Mouse (Mus musculus) limb, embryonic 13.5 days (tissue): ENCODE data around the gene Tdrkh. TPM values are rescaled to one million over a fixed set of nuclear protein-coding genes. Genes with fewer than 3 reads are reported as not detected.

Experiments used
- ATAC-seq: fragments of 200-750 bp; cut with Nextera tagmentation; 2 replicates; pipeline ENCODE4 v1.8.0; 2017; ENCODE audit warnings: low read depth, moderate number of reproducible peaks, moderate TSS enrichment; ENCODE audit not compliant: low FRiP score
- H3K27ac ChIP-seq: fragments of 300-500 bp; sonication (generic); 2 replicates; pipeline ENCODE4 v1.5.1; 2015; ENCODE audit warnings: inconsistent platforms, mild to moderate bottlenecking, moderate library complexity
- H3K27me3 ChIP-seq: fragments of 300-500 bp; sonication (generic); 2 replicates; pipeline ENCODE4 v1.6.1; 2015; ENCODE audit warnings: mild to moderate bottlenecking, inconsistent platforms
- H3K36me3 ChIP-seq: fragments of 300-500 bp; sonication (generic); 2 replicates; pipeline ENCODE4 v1.6.1; 2015; ENCODE audit warnings: inconsistent platforms, mild to moderate bottlenecking, moderate library complexity
- H3K4me1 ChIP-seq: fragments of 300-500 bp; sonication (generic); 2 replicates; pipeline ENCODE4 v1.6.1; 2015; ENCODE audit warnings: inconsistent platforms
- H3K4me2 ChIP-seq: fragments of 300-500 bp; sonication (generic); replicated peaks from 2 replicates; pipeline ENCODE4 v1.6.1; 2015; ENCODE audit warnings: inconsistent platforms, mild to moderate bottlenecking, moderate library complexity
- H3K4me3 ChIP-seq: fragments of 300-500 bp; sonication (generic); 2 replicates; pipeline ENCODE4 v1.5.1; 2015; ENCODE audit warnings: moderate library complexity, mild to moderate bottlenecking, inconsistent platforms
- H3K9ac ChIP-seq: fragments of 300-500 bp; sonication (generic); 2 replicates; pipeline ENCODE4 v1.6.1; 2015; ENCODE audit warnings: mild to moderate bottlenecking, inconsistent platforms
- H3K9me3 ChIP-seq: fragments of 300-500 bp; sonication (generic); 2 replicates; pipeline ENCODE4 v1.6.1; 2016; ENCODE audit warnings: inconsistent platforms
- WGBS: fragments of 180-500 bp; shearing (Covaris S2); methylation state at CpG from one replicate; pipeline ENCODE4 v1.1.7; 2015; 5-methylcytosine and 5-hydroxymethylcytosine counted together
- polyA plus RNA-seq: library from polyadenylated mRNA; unstranded; fragments of >200 nt; fragmentation: Nextera tagmentation; extraction: Ambion mirVana; gene quantifications from 2 replicates; pipeline ENCODE4 v1.2.1, GENCODE M21; 2015

Tdrkh gene
- polyA plus RNA-seq, 1 experiment from 2014 or later, result 8.9 TPM

DNA sequence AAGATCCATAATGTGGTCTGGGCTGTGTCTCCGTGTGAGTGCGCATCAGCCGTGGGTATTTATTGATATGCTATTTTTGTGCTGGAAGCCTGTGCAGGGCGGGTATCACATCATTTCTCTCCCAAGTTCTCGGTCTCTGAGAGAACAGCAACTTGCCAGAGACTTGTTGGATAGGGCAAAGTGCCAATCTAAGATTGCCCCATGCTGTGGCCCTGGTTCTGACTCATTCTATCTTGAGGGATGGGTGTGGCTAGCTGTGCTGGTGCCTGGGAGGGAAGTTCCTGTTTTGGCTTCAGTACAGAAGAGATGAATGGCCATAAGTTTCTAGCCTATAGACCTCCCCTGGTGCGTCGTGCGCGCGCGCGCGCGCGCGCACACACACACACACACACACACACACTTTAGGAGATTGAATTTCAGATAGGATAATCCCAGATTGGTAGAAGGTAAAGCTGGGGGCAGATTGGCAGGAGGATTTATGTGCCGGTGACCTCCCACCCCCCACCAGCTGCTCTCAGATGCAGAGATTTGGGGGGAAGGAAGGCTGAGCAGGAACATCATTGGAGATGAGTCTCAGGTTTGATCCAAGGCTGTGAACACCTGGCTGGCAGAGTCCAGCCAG is 69.8 kb downstream of the Tdrkh start:
- H3K36me3 ChIP-seq, result no peaks in the 10 kb centered on the region
- H3K9ac ChIP-seq, result no peak overlapping the region
- H3K9me3 ChIP-seq, result no peaks in the 10 kb centered on the region
- H3K4me2 ChIP-seq, result no peak overlapping the region
- no peak for ATAC-seq
- peaks cover 6% of the 10 kb centered on the region for H3K4me1 ChIP-seq
- 91% methylated on average over 17 of the region's 17 CpGs for WGBS
- peaks cover 41% of the 10 kb centered on the region for H3K27me3 ChIP-seq
- H3K27ac ChIP-seq, result no peak overlapping the region
- H3K4me3 ChIP-seq, result no peak overlapping the region

DNA sequence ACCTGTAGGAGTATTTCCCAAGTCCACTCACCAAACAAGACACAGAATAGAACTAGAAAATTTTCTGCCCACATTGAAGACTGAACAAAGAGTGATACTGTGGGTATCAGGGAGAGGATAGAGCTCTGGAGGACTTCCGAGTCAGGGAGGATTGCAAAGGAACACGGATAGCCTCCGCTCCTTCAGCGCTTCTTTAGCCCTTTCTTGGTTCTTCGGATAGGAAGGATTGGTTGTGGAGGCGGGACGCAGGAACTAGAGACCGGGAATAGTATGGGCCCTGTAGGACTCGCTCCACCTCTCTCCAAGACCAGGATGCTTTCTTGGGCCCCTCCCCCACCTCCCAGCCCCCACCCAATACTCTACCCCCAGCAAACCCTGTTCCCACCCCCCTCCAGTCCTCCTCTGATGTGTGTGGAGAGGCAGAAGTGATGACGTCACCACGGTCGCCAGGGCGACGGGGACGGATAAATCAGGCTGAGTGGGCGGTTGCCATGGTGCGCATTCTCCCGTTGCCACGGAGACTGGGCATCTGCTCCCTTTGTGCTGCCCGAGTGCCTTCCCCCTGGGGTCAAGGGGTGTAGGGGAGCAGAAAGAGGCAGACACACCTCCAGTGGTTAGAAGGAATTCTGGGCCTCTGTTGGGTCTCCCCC is 70.8 kb downstream of the Tdrkh start:
- Histone ChIP-seq H3K4me3 (no peak overlapping the region), H3K4me2 (no peak overlapping the region), H3K27ac (no peak overlapping the region), H3K9ac (no peak overlapping the region), H3K36me3 (no peaks in the 10 kb centered on the region), H3K4me1 (peaks cover 6% of the 10 kb centered on the region), H3K27me3 (peaks cover 30% of the 10 kb centered on the region), H3K9me3 (no peaks in the 10 kb centered on the region)
- 24% methylated on average over 20 of the region's 20 CpGs for WGBS
- ATAC-seq, result no peak

Other genes starting within 250 kb of the Tdrkh start
- gene Gm10696, start 235.1 kb upstream of the Tdrkh start, polyA plus RNA-seq, result not detected in 2 replicates
- not detected in 2 replicates for gene Gm5286, start 216.6 kb upstream of the Tdrkh start, polyA plus RNA-seq
- gene Gm4778, start 149.2 kb upstream of the Tdrkh start, polyA plus RNA-seq, result not detected in 2 replicates
- 11.2 and 11.5 TPM in 2 replicates for gene Them4, start 103.2 kb upstream of the Tdrkh start, polyA plus RNA-seq
- 2.3 and 2.4 TPM in 2 replicates for gene Them5, start 71.2 kb upstream of the Tdrkh start, polyA plus RNA-seq
- 2.5 and 3.1 TPM in 2 replicates for gene C2cd4d, start 50.8 kb upstream of the Tdrkh start, polyA plus RNA-seq
- gene Rorc, start 40.5 kb upstream of the Tdrkh start, polyA plus RNA-seq, result 0.98 and 1.0 TPM in 2 replicates
- 0.06 and 0.14 TPM in 2 replicates for gene Lingo4, start 14.8 kb upstream of the Tdrkh start, polyA plus RNA-seq
- 66.8 and 67.0 TPM in 2 replicates for gene Mrpl9, start 30.0 kb downstream of the Tdrkh start, polyA plus RNA-seq
- 0.73 and 0.94 TPM in 2 replicates for gene Oaz3, start 30.6 kb downstream of the Tdrkh start, polyA plus RNA-seq
- gene Celf3, start 65.0 kb downstream of the Tdrkh start, polyA plus RNA-seq, result 2.4 and 3.7 TPM in 2 replicates
- gene Riiad1, start 67.1 kb downstream of the Tdrkh start, polyA plus RNA-seq, result 1.8 and 2.0 TPM in 2 replicates
- 56.7 and 66.8 TPM in 2 replicates for gene Snx27, start 169.4 kb downstream of the Tdrkh start, polyA plus RNA-seq
- not detected in 2 replicates for gene Gm10972, start 229.8 kb downstream of the Tdrkh start, polyA plus RNA-seq
- gene Tuft1, start 245.6 kb downstream of the Tdrkh start, polyA plus RNA-seq, result 4.9 and 5.3 TPM in 2 replicates